In the genomic region with DNA sequence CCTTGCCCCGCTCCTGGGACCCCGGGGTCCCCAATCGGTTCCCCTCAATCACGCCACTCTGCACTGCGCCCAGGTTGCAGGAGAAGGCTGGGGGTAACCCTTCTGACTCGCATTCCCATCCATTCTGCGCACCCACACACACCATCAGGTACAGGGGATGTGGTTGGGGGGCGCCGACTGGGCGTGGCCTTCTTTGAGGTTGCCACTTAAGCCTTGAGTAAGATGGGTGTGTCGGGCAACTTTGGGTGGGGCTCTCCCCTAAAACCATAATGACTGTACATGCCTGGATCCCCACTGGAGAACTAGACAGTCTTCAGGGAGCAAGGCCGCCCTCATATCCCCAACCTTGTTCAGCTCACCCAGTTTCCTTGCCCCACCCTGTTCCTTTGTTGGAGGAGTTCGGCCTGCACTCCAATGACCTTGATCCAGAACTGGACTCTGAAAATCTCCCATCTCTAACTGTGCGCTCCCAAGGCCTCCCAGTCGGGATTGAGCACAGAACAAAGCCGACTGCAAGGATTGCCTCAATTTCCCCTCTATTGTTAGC, we compare ENCODE assay signal across 9 mouse cellular contexts. TPM values are rescaled to one million over a fixed set of nuclear protein-coding genes. Genes with fewer than 3 reads are reported as not detected.
DNase-seq lines count a peak whose midpoint lies in the region; ATAC-seq and TF ChIP-seq lines count a peak whose summit lies in the region.
"Had no signal": no experiment of that assay in that cellular context is flagged by ENCODE, and none has a peak within 500 bp of the region (broad histone marks: within the 10 kb centered on the region; RNA-seq: fewer than 3 reads in every experiment).

No protein-coding gene starts in this region.

- peak overlapping the region; percentile 47 for H3K4me2 ChIP-seq in intestine, embryonic 16.5 days (ENCODE audit: low read depth, low read length)
- peak overlapping the region; percentile 37 for H3K4me2 ChIP-seq in stomach, embryonic 14.5 days (replicated peaks; ENCODE audit: low read depth, low read length)

- peak overlapping the region; percentile 60 for H3K27ac ChIP-seq in testis, adult 2 months (ENCODE audit: control insufficient read depth, insufficient read depth, low read depth, low read length)
- H3K27ac ChIP-seq in intestine, embryonic 16.5 days (ENCODE audit: low read length) = no peak overlapping the region
- H3K27ac ChIP-seq in stomach, embryonic 14.5 days (ENCODE audit: low read length) = no peak overlapping the region

- no peaks in the 10 kb centered on the region for H3K36me3 ChIP-seq in erythroblast, embryonic 14.5 days (ENCODE audit: control insufficient read depth)
- no peaks in the 10 kb centered on the region for H3K36me3 ChIP-seq in testis, adult 2 months (ENCODE audit: control insufficient read depth, insufficient read depth, low read length)
- H3K36me3 ChIP-seq in intestine, embryonic 16.5 days (ENCODE audit: control insufficient read depth, insufficient read depth, low read length) = no peaks in the 10 kb centered on the region
- H3K36me3 ChIP-seq in stomach, embryonic 14.5 days (ENCODE audit: control insufficient read depth, insufficient read depth, low read length) = no peaks in the 10 kb centered on the region

- TF ChIP-seq CTCF in testis, adult 2 months (IDR thresholded peaks at IDR 0.05; ENCODE audit: control insufficient read depth, insufficient read depth, insufficient replicate concordance, low read depth, low read length) = no peak

- H3K9me3 ChIP-seq in erythroblast, embryonic 14.5 days (ENCODE audit: control insufficient read depth, low read length) = no peaks in the 10 kb centered on the region
- H3K9me3 ChIP-seq in intestine, embryonic 16.5 days (ENCODE audit: control insufficient read depth, low read length) = no peaks in the 10 kb centered on the region
- no peaks in the 10 kb centered on the region for H3K9me3 ChIP-seq in stomach, embryonic 14.5 days (ENCODE audit: control insufficient read depth, low read depth, low read length)

- no peak for DNase-seq in testis, postnatal 14 days (ENCODE audit: low spot score)
- no peak for DNase-seq in layer of hippocampus, postnatal 36 days
- DNase-seq in lung, adult 18-20 months = no peak

- 11% methylated on average over 16 of the region's 16 CpGs for WGBS in intestine, embryonic 16.5 days
- whole genome bisulfite sequencing in stomach, embryonic 14.5 days = 9% methylated on average over 16 of the region's 16 CpGs

- H3K27me3 ChIP-seq in erythroblast, embryonic 14.5 days (ENCODE audit: control insufficient read depth) = peaks cover 61% of the 10 kb centered on the region
- H3K27me3 ChIP-seq in testis, adult 2 months (ENCODE audit: control insufficient read depth, insufficient read depth, low read length) = no peaks in the 10 kb centered on the region
- H3K27me3 ChIP-seq in intestine, embryonic 16.5 days (replicated peaks; ENCODE audit: control insufficient read depth, insufficient read depth, low read length) = peaks cover 68% of the 10 kb centered on the region
- peaks cover 48% of the 10 kb centered on the region for H3K27me3 ChIP-seq in stomach, embryonic 14.5 days (ENCODE audit: control insufficient read depth, insufficient read depth, low read length)

- no peak for ATAC-seq in erythroblast, adult 5-6 weeks (replicated peaks; ENCODE audit: low FRiP score, poor library complexity, severe bottlenecking)
- ATAC-seq in intestine, embryonic 16.5 days = no peak
- ATAC-seq in stomach, embryonic 14.5 days (ENCODE audit: insufficient number of reproducible peaks, insufficient read depth, low FRiP score, low read depth) = no peak

- H3K4me1 ChIP-seq in erythroblast, embryonic 14.5 days (ENCODE audit: control insufficient read depth) = peaks cover 77% of the 10 kb centered on the region
- H3K4me1 ChIP-seq in testis, adult 2 months (ENCODE audit: control insufficient read depth, insufficient read depth, low read length) = peaks cover 14% of the 10 kb centered on the region
- H3K4me1 ChIP-seq in intestine, embryonic 16.5 days (ENCODE audit: control insufficient read depth, insufficient read depth, low read length) = peaks cover 12% of the 10 kb centered on the region
- H3K4me1 ChIP-seq in stomach, embryonic 14.5 days (ENCODE audit: control insufficient read depth, insufficient read depth, low read length) = no peaks in the 10 kb centered on the region

- H3K9ac ChIP-seq in intestine, embryonic 16.5 days (ENCODE audit: low read depth, low read length) = peak overlapping the region; percentile 14; the same call in 1 of the 2 replicates
- H3K9ac ChIP-seq in stomach, embryonic 14.5 days (replicated peaks; ENCODE audit: low read depth, low read length) = no peak overlapping the region

- no peak for TF ChIP-seq POLR2A in testis, adult 2 months (IDR thresholded peaks at IDR 0.05; ENCODE audit: control insufficient read depth, low read depth, low read length)

- peak overlapping the region; percentile 29 for H3K4me3 ChIP-seq in erythroblast, embryonic 14.5 days (replicated peaks)
- H3K4me3 ChIP-seq in testis, adult 2 months (ENCODE audit: control insufficient read depth, low read depth, low read length) = peak overlapping the region; percentile 78
- H3K4me3 ChIP-seq in intestine, embryonic 16.5 days (ENCODE audit: low read length) = peak overlapping the region; percentile 35
- peak overlapping the region; percentile 24 for H3K4me3 ChIP-seq in stomach, embryonic 14.5 days (ENCODE audit: low read depth, low read length)

RNA-seq across cellular contexts. Expression of gene Tubb3, which starts 0.6 kb away (rescaled TPM):
- polyA plus RNA-seq in erythroblast, embryonic 14.5 days (2012) = 0.02 and 0.09 TPM in 2 replicates
- total RNA-seq in erythroblast, adult 5-6 weeks (2015; ENCODE audit: low replicate concordance) = 3.8 TPM in 1 of 2 replicates, not detected in the other
- not detected in 2 replicates for total RNA-seq in erythroblast, adult 5-6 weeks (2017; ENCODE audit: low replicate concordance)
- 43.5 and 48.7 TPM in 2 replicates for polyA plus RNA-seq in testis, adult 2 months (2012; rRNA removed)
- polyA plus RNA-seq in intestine, embryonic 16.5 days (2015; fragmentation: Nextera tagmentation; extraction: Ambion mirVana) = 45.6 and 52.6 TPM in 2 replicates
- polyA plus RNA-seq in stomach, embryonic 14.5 days (2014; fragmentation: Nextera tagmentation; extraction: Ambion mirVana) = 83.3 and 89.6 TPM in 2 replicates
- 100 to 1,000 TPM; 290 to 324 TPM for total RNA-seq in layer of hippocampus, postnatal 36 days (2021)

RNA-seq across cellular contexts. Expression of gene Mc1r, which starts 4.9 kb away (rescaled TPM):
- 0.01 TPM in 1 of 2 replicates, not detected in the other for polyA plus RNA-seq in erythroblast, embryonic 14.5 days (2012)
- total RNA-seq in erythroblast, adult 5-6 weeks (2015; ENCODE audit: low replicate concordance) = not detected in 2 replicates
- total RNA-seq in erythroblast, adult 5-6 weeks (2017; ENCODE audit: low replicate concordance) = not detected in 2 replicates
- 0.02 and 0.15 TPM in 2 replicates for polyA plus RNA-seq in testis, adult 2 months (2012; rRNA removed)
- polyA plus RNA-seq in intestine, embryonic 16.5 days (2015; fragmentation: Nextera tagmentation; extraction: Ambion mirVana) = not detected in 2 replicates
- polyA plus RNA-seq in stomach, embryonic 14.5 days (2014; fragmentation: Nextera tagmentation; extraction: Ambion mirVana) = 0.10 TPM in 1 of 2 replicates, not detected in the other
- total RNA-seq in layer of hippocampus, postnatal 36 days (2021) = not detected
- total RNA-seq: left cerebral cortex, postnatal 10 days had no signal

RNA-seq across cellular contexts. Expression of gene Def8, which starts 11.5 kb away (rescaled TPM):
- polyA plus RNA-seq in erythroblast, embryonic 14.5 days (2012) = 0.29 and 0.52 TPM in 2 replicates
- total RNA-seq in erythroblast, adult 5-6 weeks (2015; ENCODE audit: low replicate concordance) = 11.3 and 15.8 TPM in 2 replicates
- total RNA-seq in erythroblast, adult 5-6 weeks (2017; ENCODE audit: low replicate concordance) = 12.8 and 16.5 TPM in 2 replicates
- polyA plus RNA-seq in testis, adult 2 months (2012; rRNA removed) = 3.5 and 3.7 TPM in 2 replicates
- polyA plus RNA-seq in intestine, embryonic 16.5 days (2015; fragmentation: Nextera tagmentation; extraction: Ambion mirVana) = 26.5 and 27.4 TPM in 2 replicates
- 30.2 and 30.9 TPM in 2 replicates for polyA plus RNA-seq in stomach, embryonic 14.5 days (2014; fragmentation: Nextera tagmentation; extraction: Ambion mirVana)
- 10 to 100 TPM; 53.4 to 57.4 TPM for total RNA-seq in layer of hippocampus, postnatal 36 days (2021)

RNA-seq across cellular contexts. Expression of gene Tcf25, which starts 38.3 kb away (rescaled TPM):
- polyA plus RNA-seq in erythroblast, embryonic 14.5 days (2012) = 3.5 and 3.7 TPM in 2 replicates
- 25.3 and 45.0 TPM in 2 replicates for total RNA-seq in erythroblast, adult 5-6 weeks (2015; ENCODE audit: low replicate concordance)
- total RNA-seq in erythroblast, adult 5-6 weeks (2017; ENCODE audit: low replicate concordance) = 19.5 and 29.4 TPM in 2 replicates
- polyA plus RNA-seq in testis, adult 2 months (2012; rRNA removed) = 39.4 and 41.8 TPM in 2 replicates
- polyA plus RNA-seq in intestine, embryonic 16.5 days (2015; fragmentation: Nextera tagmentation; extraction: Ambion mirVana) = 155 and 161 TPM in 2 replicates
- polyA plus RNA-seq in stomach, embryonic 14.5 days (2014; fragmentation: Nextera tagmentation; extraction: Ambion mirVana) = 161 and 177 TPM in 2 replicates
- total RNA-seq in layer of hippocampus, postnatal 36 days (2021) = 100 to 1,000 TPM; 510 to 526 TPM

Comparison
In these comparisons a context has a peak if more than half of its experiments do, and no peak if none do; other contexts are left out.
1. H3K4me3 ChIP-seq: peak in every context shown above with its lines; median percentile 78 in testis, adult 2 months; 35 in intestine, embryonic 16.5 days; 29 in erythroblast, embryonic 14.5 days; 24 in stomach, embryonic 14.5 days.
2. RNA of gene Tubb3, which starts 0.6 kb away (polyA plus RNA-seq): 83.3 to 89.6 TPM in stomach, embryonic 14.5 days, 45.6 to 52.6 TPM in intestine, embryonic 16.5 days and 43.5 to 48.7 TPM in testis, adult 2 months; 0.02 to 0.09 TPM in erythroblast, embryonic 14.5 days; every median in the first group is over 10 times any median in the second.